Mouse (Mus musculus) left cerebral cortex, postnatal 14 days (tissue): ENCODE data around the gene Mmgt2. TPM values are rescaled to one million over a fixed set of nuclear protein-coding genes. Genes with fewer than 3 reads are reported as not detected.
A peak's percentile ranks its signal among the peaks of the same experiment; 100 is the strongest.

Experiments used
- DNase-seq, 2 experiments: peaks; one replicate each; pipeline ENCODE4 v3.0.0; 2021 to 2022; ENCODE audit warnings: low spot score in 2 of 2, mixed read lengths in 1 of 2
- intact Hi-C: fragments of 180-260 bp; cut with DNase I; formaldehyde crosslinking; loops from one replicate; pipeline ENCODE4 v1.15.1; 2025
- long read RNA-seq, 2 experiments: library from polyadenylated mRNA; stranded (forward); transcript quantifications; one replicate each; pipeline ENCODE4 v2.0.0; 2021
- total RNA-seq, 2 experiments: library from RNA; stranded (reverse); gene quantifications; 2 replicates each; pipeline ENCODE4 v1.2.3; 2021

The Mmgt2 gene
- 10 to 100 TPM; 23.4 to 24.2 TPM for total RNA-seq
- long read RNA-seq, experiment 1, partial matches to known transcripts: 0 of 8 reads
- long read RNA-seq, experiment 1, other reads (novel, unspliced or antisense): 2 of 8 reads
- long read RNA-seq, experiment 2, partial matches to known transcripts: 0 of 3 reads
- long read RNA-seq, experiment 2, other reads (novel, unspliced or antisense): 1 of 3 reads

- peak; percentile 84 to 89 for DNase-seq
- intact Hi-C loops: loop anchor here (2.0 kb wide), 1 partner anchor 36 kb away; no protein-coding TSS in a partner anchor
Observed at GRCm38 (mm10) chr11:62648591-62649391, at the start of gene Mmgt2. Gene Mmgt2 (plus strand): TSS chr11:62648664.

- intact Hi-C loops: no loop called here
- no peak for DNase-seq
Observed at GRCm38 (mm10) chr11:62601732-62602618, 46.5 kb upstream of the Mmgt2 start.

GRCm38 (mm10) chr11:62602619-62603311 is 45.7 kb upstream of the Mmgt2 start:
- intact Hi-C loops: no loop called here
- DNase-seq: peak; percentile 98

- peak; percentile 31 to 60 for DNase-seq
- intact Hi-C loops: no loop called here
Observed at GRCm38 (mm10) chr11:62603312-62604056, 45.0 kb upstream of the Mmgt2 start.

- no peak for DNase-seq
- intact Hi-C loops: no loop called here
Observed at GRCm38 (mm10) chr11:62604123-62604706, 44.2 kb upstream of the Mmgt2 start.

- intact Hi-C loops: no loop called here
- no peak for DNase-seq
Observed at GRCm38 (mm10) chr11:62604886-62605618, 43.4 kb upstream of the Mmgt2 start.

- intact Hi-C loops: no loop called here
Observed at GRCm38 (mm10) chr11:62605619-62606298, 42.7 kb upstream of the Mmgt2 start.

GRCm38 (mm10) chr11:62606299-62607169 is 41.9 kb upstream of the Mmgt2 start:
- DNase-seq: no peak
- intact Hi-C loops: no loop called here

More at GRCm38 (mm10) chr11:62605619-62606298, 42.7 kb upstream of the Mmgt2 start:
- DNase-seq: no peak

- no peak for DNase-seq
- intact Hi-C loops: no loop called here
Observed at GRCm38 (mm10) chr11:62607170-62607951, 41.1 kb upstream of the Mmgt2 start.

- intact Hi-C loops: no loop called here
- no peak for DNase-seq
Observed at GRCm38 (mm10) chr11:62607952-62608201, 40.6 kb upstream of the Mmgt2 start.

- no peak for DNase-seq
- intact Hi-C loops: no loop called here
Observed at GRCm38 (mm10) chr11:62608826-62609675, 39.4 kb upstream of the Mmgt2 start.

- intact Hi-C loops: no loop called here
Observed at GRCm38 (mm10) chr11:62610304-62610703, 38.2 kb upstream of the Mmgt2 start.

GRCm38 (mm10) chr11:62612604-62613003 is 35.9 kb upstream of the Mmgt2 start:
- intact Hi-C loops: loop anchor here (1.0 to 2.0 kb wide), 2 partner anchors 36 to 63 kb away; partner anchors contain the start of genes Lrrc75a and Mmgt2
- DNase-seq: no peak

More at GRCm38 (mm10) chr11:62610304-62610703, 38.2 kb upstream of the Mmgt2 start:
- no peak for DNase-seq

- peak; percentile 96 for DNase-seq
- intact Hi-C loops: loop anchor here (1.0 to 2.0 kb wide), 2 partner anchors 35 to 61 kb away; partner anchors contain the start of genes Lrrc75a and Mmgt2
Observed at GRCm38 (mm10) chr11:62613657-62614365, 34.7 kb upstream of the Mmgt2 start.
